Mouse (Mus musculus): ENCODE measurements around the gene Grik3. TPM values are rescaled to one million over a fixed set of nuclear protein-coding genes. Genes with fewer than 3 reads are reported as not detected.
"Not testable (repeated sequence)": the region's sequence is repeated elsewhere in the genome, so short reads cannot be mapped to it uniquely, and the experiment has no call there.

Grik3 gene
- polyA plus RNA-seq, 1 experiment: 10.3 TPM

DNA sequence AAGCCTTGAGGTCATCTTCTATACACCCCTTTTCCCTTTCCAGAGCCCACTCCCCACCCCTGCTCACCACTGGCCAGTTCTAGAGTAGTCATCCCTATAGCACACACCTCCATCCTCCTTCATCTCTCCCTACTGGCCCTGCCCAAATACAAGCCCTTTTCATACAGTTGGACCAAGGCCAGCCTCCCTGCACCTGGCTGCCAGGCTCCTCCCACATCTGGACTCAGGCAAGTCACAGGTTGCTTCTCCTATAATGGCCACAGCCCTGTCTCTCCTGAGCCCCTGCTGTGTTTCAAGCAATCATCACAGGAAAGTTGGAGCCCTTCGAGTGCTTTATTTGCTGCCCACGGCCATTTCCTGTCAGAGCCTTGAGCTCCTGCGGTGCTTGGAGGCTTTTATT, 110.8 kb downstream of the Grik3 start:
- Histone ChIP-seq H3K27me3 (ENCODE audit: control insufficient read depth, insufficient read depth, low read length, poor library complexity, severe bottlenecking) (no peaks in the 10 kb centered on the region), H3K9ac (ENCODE audit: low read depth, poor library complexity, severe bottlenecking) (no peak overlapping the region), H3K36me3 (ENCODE audit: control insufficient read depth, insufficient read depth, low read length, poor library complexity, severe bottlenecking) (no peaks in the 10 kb centered on the region), H3K9me3 (replicated peaks; ENCODE audit: control insufficient read depth, insufficient read depth, low read length, poor library complexity, severe bottlenecking) (no peaks in the 10 kb centered on the region), H3K27ac (ENCODE audit: insufficient read depth, low read length) (no peak overlapping the region), H3K4me3 (ENCODE audit: low read depth, low read length) (no peak overlapping the region), H3K4me1 (ENCODE audit: control insufficient read depth, insufficient read depth, low read length) (peaks cover 16% of the 10 kb centered on the region)
- TF ChIP-seq POLR2A (IDR thresholded peaks at IDR 0.05; ENCODE audit: insufficient read depth, low read length) (no peak), CTCF (IDR thresholded peaks at IDR 0.05; ENCODE audit: low read depth, low read length) (no peak), EP300 (IDR thresholded peaks at IDR 0.05; ENCODE audit: insufficient read depth, low read depth, low read length) (no peak)

DNA sequence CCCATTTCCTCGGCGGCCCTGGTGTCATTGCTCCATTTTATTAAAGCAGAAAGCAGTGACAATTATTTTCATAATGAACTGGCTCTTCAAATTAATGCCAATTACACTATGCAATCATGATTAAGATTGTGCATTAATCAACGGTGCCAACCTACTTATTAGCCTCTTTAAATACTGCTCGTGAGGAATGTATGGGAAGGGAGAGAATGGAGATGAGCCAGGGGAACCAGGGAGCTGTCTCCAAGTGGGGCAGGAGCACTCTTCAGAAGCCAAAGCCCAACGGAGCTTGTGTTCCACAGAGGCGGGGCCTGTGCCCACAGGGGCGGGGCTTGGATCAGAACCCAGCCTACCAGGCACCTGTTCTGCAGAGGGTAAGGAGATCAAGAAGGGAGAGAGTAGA, 114.0 kb downstream of the Grik3 start:
- Histone ChIP-seq H3K27ac (ENCODE audit: insufficient read depth, low read length) (no peak overlapping the region), H3K9ac (ENCODE audit: low read depth, poor library complexity, severe bottlenecking) (no peak overlapping the region), H3K36me3 (ENCODE audit: control insufficient read depth, insufficient read depth, low read length, poor library complexity, severe bottlenecking) (no peaks in the 10 kb centered on the region), H3K4me3 (ENCODE audit: low read depth, low read length) (no peak overlapping the region), H3K9me3 (replicated peaks; ENCODE audit: control insufficient read depth, insufficient read depth, low read length, poor library complexity, severe bottlenecking) (no peaks in the 10 kb centered on the region), H3K27me3 (ENCODE audit: control insufficient read depth, insufficient read depth, low read length, poor library complexity, severe bottlenecking) (no peaks in the 10 kb centered on the region), H3K4me1 (ENCODE audit: control insufficient read depth, insufficient read depth, low read length) (peaks cover 18% of the 10 kb centered on the region)
- no peak for TF ChIP-seq CTCF (IDR thresholded peaks at IDR 0.05; ENCODE audit: low read depth, low read length)
- no peak for TF ChIP-seq POLR2A (IDR thresholded peaks at IDR 0.05; ENCODE audit: insufficient read depth, low read length)
- TF ChIP-seq EP300 (IDR thresholded peaks at IDR 0.05; ENCODE audit: insufficient read depth, low read depth, low read length): no peak

DNA sequence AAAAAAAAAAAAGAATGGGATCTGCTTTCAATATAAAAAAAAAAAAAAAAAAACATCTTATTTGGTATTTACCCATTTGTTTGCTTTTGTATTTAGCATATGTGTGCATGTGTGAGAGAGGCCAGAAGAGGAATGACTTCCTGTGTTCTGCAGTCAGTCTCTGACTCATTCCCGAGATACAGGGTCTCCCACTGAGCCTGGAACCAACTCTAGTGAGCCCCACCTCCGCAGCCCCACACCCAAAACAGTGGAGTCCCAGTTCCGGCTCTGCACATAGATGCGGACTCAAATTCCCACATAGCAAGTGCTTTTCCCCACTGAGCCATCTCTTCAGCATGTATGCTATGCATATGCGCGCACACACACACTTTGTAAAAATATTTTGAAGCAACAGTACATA, 115.6 kb downstream of the Grik3 start:
- Histone ChIP-seq H3K27me3 (ENCODE audit: control insufficient read depth, insufficient read depth, low read length, poor library complexity, severe bottlenecking) (no peaks in the 10 kb centered on the region), H3K27ac (ENCODE audit: insufficient read depth, low read length) (peak overlapping the region; percentile 23), H3K9ac (ENCODE audit: low read depth, poor library complexity, severe bottlenecking) (no peak overlapping the region), H3K36me3 (ENCODE audit: control insufficient read depth, insufficient read depth, low read length, poor library complexity, severe bottlenecking) (no peaks in the 10 kb centered on the region), H3K4me1 (ENCODE audit: control insufficient read depth, insufficient read depth, low read length) (peaks cover 10% of the 10 kb centered on the region), H3K4me3 (ENCODE audit: low read depth, low read length) (no peak overlapping the region), H3K9me3 (replicated peaks; ENCODE audit: control insufficient read depth, insufficient read depth, low read length, poor library complexity, severe bottlenecking) (no peaks in the 10 kb centered on the region)
- TF ChIP-seq EP300 (IDR thresholded peaks at IDR 0.05; ENCODE audit: insufficient read depth, low read depth, low read length) (no peak), CTCF (IDR thresholded peaks at IDR 0.05; ENCODE audit: low read depth, low read length) (no peak), POLR2A (IDR thresholded peaks at IDR 0.05; ENCODE audit: insufficient read depth, low read length) (no peak)

DNA sequence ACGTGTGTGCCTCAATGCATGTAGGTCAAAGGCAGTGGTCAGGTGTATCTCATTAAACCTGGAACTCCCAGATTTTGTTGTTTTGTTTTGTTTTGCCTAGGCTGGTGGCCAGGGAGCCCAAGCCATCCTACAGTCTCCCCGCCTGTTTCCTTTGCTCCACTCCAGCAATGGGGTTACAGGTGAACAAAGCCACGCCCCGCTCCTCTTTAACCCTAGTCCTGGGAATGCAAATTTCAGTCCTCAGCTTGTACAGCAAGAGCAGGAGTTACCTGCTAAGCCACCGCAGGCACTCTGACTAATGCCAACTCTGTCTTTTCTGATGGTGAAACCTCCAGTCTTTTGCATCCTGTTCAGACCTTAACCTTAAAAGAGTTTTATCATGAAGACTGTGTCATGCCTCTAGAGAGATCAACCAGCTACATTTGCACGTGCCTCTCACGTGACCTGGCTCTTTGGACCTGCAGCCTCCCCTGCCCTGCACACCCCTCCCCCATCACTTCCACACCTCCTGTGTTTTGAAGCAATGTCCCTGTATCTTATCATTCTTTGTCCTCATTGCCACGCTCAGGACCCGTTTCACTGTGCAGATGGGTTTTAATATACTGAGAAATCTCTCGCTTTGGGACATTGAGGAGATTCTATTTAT, 117.0 kb downstream of the Grik3 start:
- no peaks in the 10 kb centered on the region for H3K36me3 ChIP-seq (ENCODE audit: control insufficient read depth, insufficient read depth, low read length, poor library complexity, severe bottlenecking)
- no peaks in the 10 kb centered on the region for H3K9me3 ChIP-seq (replicated peaks; ENCODE audit: control insufficient read depth, insufficient read depth, low read length, poor library complexity, severe bottlenecking)
- no peaks in the 10 kb centered on the region for H3K27me3 ChIP-seq (ENCODE audit: control insufficient read depth, insufficient read depth, low read length, poor library complexity, severe bottlenecking)
- TF ChIP-seq CTCF (IDR thresholded peaks at IDR 0.05; ENCODE audit: low read depth, low read length) (no peak), EP300 (IDR thresholded peaks at IDR 0.05; ENCODE audit: insufficient read depth, low read depth, low read length) (peak; percentile 85; the same call in 1 of the 2 replicates)
- H3K4me1 ChIP-seq (ENCODE audit: control insufficient read depth, insufficient read depth, low read length): peaks cover 7% of the 10 kb centered on the region
- H3K9ac ChIP-seq (ENCODE audit: low read depth, poor library complexity, severe bottlenecking): no peak overlapping the region
- peak overlapping the region; percentile 96 for H3K27ac ChIP-seq (ENCODE audit: insufficient read depth, low read length)
- H3K4me3 ChIP-seq (ENCODE audit: low read depth, low read length): no peak overlapping the region

DNA sequence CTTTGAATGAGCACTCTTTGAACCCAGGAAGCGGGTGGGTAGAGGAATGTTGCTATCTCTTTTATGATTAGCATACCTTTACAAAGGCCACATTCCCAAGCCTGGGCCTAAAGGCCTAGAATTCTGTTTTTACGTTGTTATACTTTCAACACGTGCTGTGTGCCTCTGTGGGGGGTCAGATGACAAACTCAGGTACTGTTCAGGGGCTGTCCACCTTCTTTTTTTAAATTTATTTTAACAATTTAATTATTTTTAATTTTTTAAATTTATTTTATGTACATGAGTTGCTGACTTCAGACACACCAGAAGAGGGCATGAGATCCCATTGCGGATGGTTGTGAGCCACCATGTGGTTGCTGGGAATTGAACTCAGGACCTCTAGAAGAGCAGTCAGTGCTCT, 118.4 kb downstream of the Grik3 start:
- H3K36me3 ChIP-seq (ENCODE audit: control insufficient read depth, insufficient read depth, low read length, poor library complexity, severe bottlenecking); H3K9me3 ChIP-seq (replicated peaks; ENCODE audit: control insufficient read depth, insufficient read depth, low read length, poor library complexity, severe bottlenecking); H3K27me3 ChIP-seq (ENCODE audit: control insufficient read depth, insufficient read depth, low read length, poor library complexity, severe bottlenecking); H3K4me1 ChIP-seq (ENCODE audit: control insufficient read depth, insufficient read depth, low read length); H3K4me3 ChIP-seq (ENCODE audit: low read depth, low read length): not testable (repeated sequence)
- Histone ChIP-seq H3K9ac (ENCODE audit: low read depth, poor library complexity, severe bottlenecking) (0 out of 2 replicates have a peak overlapping the region, but pooled peaks have one; percentile 2), H3K27ac (ENCODE audit: insufficient read depth, low read length) (peak overlapping the region; percentile 95)

DNA sequence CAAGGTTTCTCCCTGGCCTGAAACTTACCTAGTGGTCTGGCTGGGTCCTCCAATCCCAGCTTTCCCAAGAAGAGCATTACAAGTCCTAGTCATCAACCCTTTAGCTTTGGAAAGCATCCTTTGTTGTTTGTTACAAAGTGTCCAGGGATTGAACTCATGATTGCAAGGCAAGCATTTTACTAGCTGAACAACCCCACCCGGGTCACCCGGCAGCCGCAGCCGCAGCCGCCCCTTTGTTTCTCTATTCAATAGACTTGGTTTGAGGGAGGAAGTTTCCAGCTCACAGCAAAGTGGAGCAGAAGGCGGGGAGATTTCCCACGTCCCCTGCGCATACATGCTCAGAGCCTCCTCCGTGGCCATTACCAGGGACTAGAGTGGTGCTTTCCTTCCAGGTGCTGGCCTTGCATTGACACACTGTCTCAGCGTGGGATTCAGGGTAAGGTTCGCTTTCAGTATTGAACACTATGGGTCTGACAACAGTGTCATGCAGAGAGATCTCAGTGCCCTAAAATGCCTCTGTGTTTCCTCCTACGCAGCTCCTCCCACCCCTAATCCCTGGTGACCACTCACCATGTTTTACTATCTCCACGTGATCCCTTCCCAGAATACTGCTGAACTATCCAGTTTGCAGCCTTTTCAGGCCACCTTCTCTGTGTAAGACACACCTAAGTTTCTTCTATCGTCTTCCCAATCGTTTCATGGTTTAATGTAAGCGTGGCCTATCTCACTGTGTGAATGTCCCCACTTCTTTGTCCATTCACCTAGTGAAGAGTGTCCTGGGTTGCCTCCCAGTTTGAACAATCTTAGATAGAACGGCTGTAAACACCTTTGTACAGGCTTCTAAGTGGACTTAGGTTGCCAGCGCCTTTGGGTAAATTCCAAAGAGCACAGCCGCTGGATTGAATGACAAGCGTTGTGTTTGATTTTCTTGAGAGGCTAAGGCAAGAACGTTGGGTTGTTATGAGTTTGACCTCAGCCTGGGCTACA, 119.1 kb downstream of the Grik3 start:
- Histone ChIP-seq H3K4me3 (ENCODE audit: low read depth, low read length) (peak overlapping the region; percentile 40), H3K9ac (ENCODE audit: low read depth, poor library complexity, severe bottlenecking) (peak overlapping the region; percentile 2)

More for the DNA sequence above, 119.1 kb downstream of the Grik3 start:
- Histone ChIP-seq H3K27ac (ENCODE audit: insufficient read depth, low read length) (peak overlapping the region; percentile 95), H3K36me3 (ENCODE audit: control insufficient read depth, insufficient read depth, low read length, poor library complexity, severe bottlenecking) (no peaks in the 10 kb centered on the region), H3K4me1 (ENCODE audit: control insufficient read depth, insufficient read depth, low read length) (peaks cover 7% of the 10 kb centered on the region), H3K9me3 (replicated peaks; ENCODE audit: control insufficient read depth, insufficient read depth, low read length, poor library complexity, severe bottlenecking) (no peaks in the 10 kb centered on the region), H3K27me3 (ENCODE audit: control insufficient read depth, insufficient read depth, low read length, poor library complexity, severe bottlenecking) (no peaks in the 10 kb centered on the region)
- TF ChIP-seq CTCF (IDR thresholded peaks at IDR 0.05; ENCODE audit: low read depth, low read length) (no peak), POLR2A (IDR thresholded peaks at IDR 0.05; ENCODE audit: insufficient read depth, low read length) (no peak), EP300 (IDR thresholded peaks at IDR 0.05; ENCODE audit: insufficient read depth, low read depth, low read length) (no peak)

Measured in ES-Bruce4 (cell line).